Mouse (Mus musculus) heart, postnatal 14 days (tissue): ENCODE data around the gene Nod2. TPM values are rescaled to one million over a fixed set of nuclear protein-coding genes. Genes with fewer than 3 reads are reported as not detected.

Source experiments
- DNase-seq, 2 experiments: peaks; one replicate each; pipeline ENCODE4 v3.0.0; 2021 to 2022
- intact Hi-C: fragments of 180-260 bp; cut with DNase I; formaldehyde crosslinking; loops from one replicate; pipeline ENCODE4 v1.15.1; 2025
- total RNA-seq, 2 experiments: library from RNA; stranded (reverse); gene quantifications; 2 replicates each; pipeline ENCODE4 v1.2.3; 2021

The Nod2 gene
- total RNA-seq, 2 experiments from 2014 or later: 1.2 to 1.4 TPM

GRCm38 (mm10) chr8:88697642-88698031 lies 50.5 kb downstream of the Nod2 start:
- peak; percentile 8 to 32 for DNase-seq
- intact Hi-C loops: loop anchor here (5.0 kb wide), 3 partner anchors 50 to 335 kb away; partner anchors contain the start of genes Brd7 and Nod2

- intact Hi-C loops: loop anchor here (5.0 kb wide), 3 partner anchors 51 to 336 kb away; partner anchors contain the start of genes Brd7 and Nod2
- no peak for DNase-seq
These were observed 50.9 kb downstream of the Nod2 start for GRCm38 (mm10) chr8:88698048-88698447.

- intact Hi-C loops: no loop called here
- DNase-seq: no peak
These were observed 54.5 kb downstream of the Nod2 start for GRCm38 (mm10) chr8:88701611-88702010.

GRCm38 (mm10) chr8:88702816-88703215 lies 55.7 kb downstream of the Nod2 start:
- no peak for DNase-seq
- intact Hi-C loops: no loop called here

GRCm38 (mm10) chr8:88723256-88723963 lies 76.3 kb downstream of the Nod2 start:
- intact Hi-C loops: no loop called here
- DNase-seq: no peak

Other genes starting within 250 kb of the Nod2 start
- gene Nkd1, start 126.0 kb upstream of the Nod2 start, total RNA-seq: 1 to 10 TPM; 3.0 to 3.3 TPM
- 1 to 10 TPM in 1 of 2 experiments, under 1 TPM in 1; 0.98 to 1.5 TPM for gene Snx20, start 11.2 kb upstream of the Nod2 start, total RNA-seq
- gene Cyld, start 49.7 kb downstream of the Nod2 start, total RNA-seq: 10 to 100 TPM; 20.9 to 22.1 TPM